Comparison of ENCODE assay signal across 13 mouse cellular contexts in the genomic region with DNA sequence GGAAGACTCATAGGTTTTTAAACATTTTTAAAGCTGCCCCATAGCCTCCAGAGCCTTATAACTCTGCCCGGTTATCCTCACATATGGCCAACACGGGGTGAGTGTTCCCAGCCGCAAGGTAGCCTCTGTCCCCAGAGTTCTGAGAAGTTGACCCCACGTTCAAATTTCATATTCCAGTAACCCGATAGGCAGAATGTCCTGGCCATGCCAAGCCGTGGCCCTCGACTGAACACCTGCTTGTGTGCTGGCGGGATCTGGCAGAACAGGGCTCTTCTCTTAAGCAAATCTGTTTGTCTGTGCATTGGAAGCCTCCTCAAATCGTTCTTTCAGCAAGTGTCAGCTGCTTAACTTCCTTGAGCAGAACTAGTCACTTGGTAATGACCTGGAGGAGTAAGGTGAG. TPM values are rescaled to one million over a fixed set of nuclear protein-coding genes. Genes with fewer than 3 reads are reported as not detected.
A peak's percentile ranks its signal among the peaks of the same experiment; 100 is the strongest.
DNase-seq lines count a peak whose midpoint lies in the region; ATAC-seq and TF ChIP-seq lines count a peak whose summit lies in the region.
"Had no signal": no experiment of that assay in that cellular context is flagged by ENCODE, and none has a peak within 500 bp of the region (broad histone marks: within the 10 kb centered on the region; RNA-seq: fewer than 3 reads in every experiment).

No protein-coding gene starts in this region.

- H3K4me1 ChIP-seq in heart, embryonic 12.5 days (replicated peaks), result peaks cover 86% of the 10 kb centered on the region
- H3K4me1 ChIP-seq in lung, embryonic 14.5 days (ENCODE audit: insufficient read depth), result peaks cover 34% of the 10 kb centered on the region
- H3K4me1 ChIP-seq in hindbrain, embryonic 14.5 days (replicated peaks; ENCODE audit: control insufficient read depth, insufficient read depth, low read length), result peaks cover 67% of the 10 kb centered on the region
- peaks cover 6% of the 10 kb centered on the region for H3K4me1 ChIP-seq in midbrain, postnatal 0 days (ENCODE audit: insufficient read depth, low read length)

- no peaks in the 10 kb centered on the region for H3K27me3 ChIP-seq in heart, embryonic 12.5 days (replicated peaks)
- no peaks in the 10 kb centered on the region for H3K27me3 ChIP-seq in lung, embryonic 14.5 days (ENCODE audit: insufficient read depth, low read length)
- H3K27me3 ChIP-seq in hindbrain, embryonic 14.5 days (ENCODE audit: control insufficient read depth, insufficient read depth, low read length), result no peaks in the 10 kb centered on the region
- no peaks in the 10 kb centered on the region for H3K27me3 ChIP-seq in midbrain, postnatal 0 days (ENCODE audit: insufficient read depth, low read length)
- H3K27me3 ChIP-seq: forebrain, embryonic 13.5 days had no signal

- no peak for ATAC-seq in heart, embryonic 12.5 days (ENCODE audit: insufficient number of reproducible peaks, low FRiP score)
- no peak for ATAC-seq in lung, embryonic 14.5 days (ENCODE audit: insufficient read depth)
- ATAC-seq in hindbrain, embryonic 14.5 days (ENCODE audit: low FRiP score), result no peak
- ATAC-seq in midbrain, postnatal 0 days (ENCODE audit: low FRiP score), result no peak

- H3K4me3 ChIP-seq in heart, embryonic 12.5 days, result no peak overlapping the region
- H3K4me3 ChIP-seq in lung, embryonic 14.5 days (ENCODE audit: low read depth, low read length), result no peak overlapping the region
- H3K4me3 ChIP-seq in hindbrain, embryonic 14.5 days (replicated peaks; ENCODE audit: low read length), result no peak overlapping the region
- no peak overlapping the region for H3K4me3 ChIP-seq in midbrain, postnatal 0 days (ENCODE audit: low read depth, low read length)
- H3K4me3 ChIP-seq: forebrain, embryonic 13.5 days; left cerebral cortex, adult 2 months had no signal

- no peak overlapping the region for H3K4me2 ChIP-seq in heart, embryonic 12.5 days
- no peak overlapping the region for H3K4me2 ChIP-seq in lung, embryonic 14.5 days
- H3K4me2 ChIP-seq in hindbrain, embryonic 14.5 days (replicated peaks), result no peak overlapping the region
- H3K4me2 ChIP-seq in midbrain, postnatal 0 days (ENCODE audit: low read depth, low read length, poor library complexity, severe bottlenecking), result no peak overlapping the region
- H3K4me2 ChIP-seq: forebrain, embryonic 13.5 days had no signal

- H3K9ac ChIP-seq in heart, embryonic 12.5 days, result 0 out of 2 replicates have a peak overlapping the region, but pooled peaks have one; percentile 17
- H3K9ac ChIP-seq in lung, embryonic 14.5 days, result no peak overlapping the region
- no peak overlapping the region; the same call in 1 of the 2 replicates for H3K9ac ChIP-seq in hindbrain, embryonic 14.5 days
- no peak overlapping the region for H3K9ac ChIP-seq in midbrain, postnatal 0 days (replicated peaks; ENCODE audit: low read length, poor library complexity, severe bottlenecking)

- H3K27ac ChIP-seq in heart, embryonic 12.5 days (ENCODE audit: poor library complexity, severe bottlenecking), result peak overlapping the region; percentile 40; the same call in 1 of the 2 replicates
- peak overlapping the region; percentile 22; the same call in 1 of the 2 replicates for H3K27ac ChIP-seq in lung, embryonic 14.5 days (ENCODE audit: low read depth)
- peak overlapping the region; percentile 72 for H3K27ac ChIP-seq in hindbrain, embryonic 14.5 days
- 0 out of 2 replicates have a peak overlapping the region, but pooled peaks have one; percentile 66 for H3K27ac ChIP-seq in midbrain, postnatal 0 days (ENCODE audit: low read depth, low read length)
- H3K27ac ChIP-seq: left cerebral cortex, adult 2 months had no signal

- TF ChIP-seq CTCF in lung, embryonic 14.5 days (IDR thresholded peaks at IDR 0.05; ENCODE audit: low read depth), result no peak
- no peak for TF ChIP-seq CTCF in midbrain, postnatal 0 days (IDR thresholded peaks at IDR 0.05)

- intact Hi-C loops in heart, postnatal 36 days (cut with DNase I), result loop anchor here (5.0 kb wide), 1 partner anchor 55 kb away; the partner anchor contains the start of gene Traf3ip2

- no peak for DNase-seq in heart, postnatal 36 days
- no peak for DNase-seq in lung, embryonic 14.5 days
- DNase-seq in lung, postnatal 25 days (ENCODE audit: low spot score), result no peak
- DNase-seq in hindbrain, embryonic 14.5 days (ENCODE audit: low spot score), result no peak
- DNase-seq in midbrain, postnatal 0 days (ENCODE audit: low spot score), result no peak
- no peak for DNase-seq in B cell, adult 2 months
- no peak for DNase-seq in thymus, postnatal 14 days
- DNase-seq: cerebellum, adult 8-10 months; liver; thymus, postnatal 4 days had no signal

- H3K9me3 ChIP-seq in heart, embryonic 12.5 days (replicated peaks), result no peaks in the 10 kb centered on the region
- no peaks in the 10 kb centered on the region for H3K9me3 ChIP-seq in lung, embryonic 14.5 days (ENCODE audit: low read depth, low read length)
- H3K9me3 ChIP-seq in hindbrain, embryonic 14.5 days (ENCODE audit: control insufficient read depth, low read length), result no peaks in the 10 kb centered on the region
- no peaks in the 10 kb centered on the region for H3K9me3 ChIP-seq in midbrain, postnatal 0 days (ENCODE audit: low read length)
- H3K9me3 ChIP-seq: forebrain, embryonic 13.5 days had no signal

- WGBS in heart, embryonic 12.5 days, result 82% methylated on average over 9 of the region's 9 CpGs
- WGBS in lung, embryonic 14.5 days, result 59% methylated on average over 9 of the region's 9 CpGs
- 90% methylated on average over 9 of the region's 9 CpGs for WGBS in hindbrain, embryonic 14.5 days
- WGBS in midbrain, postnatal 0 days, result 75% methylated on average over 9 of the region's 9 CpGs

- H3K36me3 ChIP-seq in heart, embryonic 12.5 days, result no peaks in the 10 kb centered on the region
- H3K36me3 ChIP-seq in lung, embryonic 14.5 days (ENCODE audit: insufficient read depth), result peaks cover 9% of the 10 kb centered on the region; the same call in 1 of the 2 replicates
- peaks cover 15% of the 10 kb centered on the region for H3K36me3 ChIP-seq in hindbrain, embryonic 14.5 days (replicated peaks; ENCODE audit: control insufficient read depth, insufficient read depth)
- H3K36me3 ChIP-seq in midbrain, postnatal 0 days (ENCODE audit: insufficient read depth, low read length), result peaks cover 5% of the 10 kb centered on the region; the same call in 1 of the 2 replicates

RNA-seq across cellular contexts. Expression of gene Traf3ip2, which starts 55.4 kb away (rescaled TPM):
- 10.9 and 11.7 TPM in 2 replicates for polyA plus RNA-seq in heart, embryonic 12.5 days (2016; fragmentation: Nextera tagmentation; extraction: Ambion mirVana)
- 1 to 10 TPM; 7.2 to 8.0 TPM for total RNA-seq in heart, postnatal 36 days (2021)
- polyA plus RNA-seq in lung, embryonic 14.5 days (2014; fragmentation: Nextera tagmentation; extraction: Ambion mirVana), result 27.9 TPM in 2 replicates
- polyA plus RNA-seq in hindbrain, embryonic 14.5 days (2014; fragmentation: Nextera tagmentation; extraction: Ambion mirVana), result 8.3 and 10.1 TPM in 2 replicates
- 0.47 and 1.9 TPM in 2 replicates for total RNA-seq in midbrain, postnatal 0 days (2014; rRNA removed)
- 4.2 and 6.1 TPM in 2 replicates for polyA plus RNA-seq in midbrain, postnatal 0 days (2015; fragmentation: Nextera tagmentation; extraction: Ambion mirVana)

Comparison
In these comparisons a context has a peak if more than half of its experiments do, and no peak if none do; other contexts are left out.
1. H3K27ac ChIP-seq: peak in every context shown above with its lines; median percentile 72 in hindbrain, embryonic 14.5 days; 66 in midbrain, postnatal 0 days; 40 in heart, embryonic 12.5 days; 22 in lung, embryonic 14.5 days.